11 mouse cellular contexts compared by ENCODE assay signal in genomic region chr6:117646628-117647027, GRCm38 (mm10).
DNase-seq lines count a peak whose midpoint lies in the region; ATAC-seq lines count a peak whose summit lies in the region.
"Had no signal": no experiment of that assay in that cellular context is flagged by ENCODE, and none has a peak within 500 bp of the region (broad histone marks: within the 10 kb centered on the region; RNA-seq: fewer than 3 reads in every experiment).

No protein-coding gene starts in this region.

- DNase-seq in adrenal gland, postnatal 10 days, result peak; percentile 23
- DNase-seq in adrenal gland, postnatal 4 days (ENCODE audit: low spot score in 2 of 2), result no peak
- DNase-seq in left cerebral cortex, adult 8-10 months (ENCODE audit: low spot score in 2 of 2), result peak; percentile 1 to 8
- DNase-seq in left cerebral cortex, adult 11 months (ENCODE audit: low spot score), result no peak
- DNase-seq in heart, adult 9 months (ENCODE audit: low spot score in 2 of 2), result peak; percentile 17 to 56
- no peak for DNase-seq in midbrain, embryonic 11.5 days (ENCODE audit: low spot score, missing footprints)
- no peak for DNase-seq in retina, postnatal 1 day
- DNase-seq: cerebellum, adult 8-10 months; kidney, adult 11 months had no signal

- no peak overlapping the region for H3K27ac ChIP-seq in limb, embryonic 12.5 days
- no peak overlapping the region for H3K27ac ChIP-seq in midbrain, embryonic 11.5 days (ENCODE audit: low read depth, low read length)

- 31% methylated on average over 8 of the region's 8 CpGs for WGBS in limb, embryonic 12.5 days
- 83% methylated on average over 8 of the region's 8 CpGs for WGBS in midbrain, embryonic 11.5 days

- H3K9me3 ChIP-seq in limb, embryonic 12.5 days, result no peaks in the 10 kb centered on the region
- H3K9me3 ChIP-seq in midbrain, embryonic 11.5 days (ENCODE audit: control insufficient read depth, low read length), result no peaks in the 10 kb centered on the region

- H3K4me1 ChIP-seq in limb, embryonic 12.5 days (replicated peaks), result peaks cover 9% of the 10 kb centered on the region; the same call in 1 of the 2 replicates
- no peaks in the 10 kb centered on the region for H3K4me1 ChIP-seq in midbrain, embryonic 11.5 days (ENCODE audit: control insufficient read depth, insufficient read depth, low read length)
- H3K4me1 ChIP-seq: megakaryocyte, embryonic 14.5 days had no signal

- H3K27me3 ChIP-seq in limb, embryonic 12.5 days, result no peaks in the 10 kb centered on the region
- H3K27me3 ChIP-seq in midbrain, embryonic 11.5 days (ENCODE audit: control insufficient read depth, insufficient read depth, low read length), result no peaks in the 10 kb centered on the region
- H3K27me3 ChIP-seq: megakaryocyte, embryonic 14.5 days had no signal

- ATAC-seq in limb, embryonic 12.5 days (ENCODE audit: insufficient number of reproducible peaks, insufficient read depth, low FRiP score, low TSS enrichment, low read depth), result peak; percentile 52; the same call in 1 of the 2 replicates
- no peak for ATAC-seq in midbrain, embryonic 11.5 days (ENCODE audit: low FRiP score)

- H3K36me3 ChIP-seq in limb, embryonic 12.5 days, result no peaks in the 10 kb centered on the region
- H3K36me3 ChIP-seq in midbrain, embryonic 11.5 days (ENCODE audit: control insufficient read depth, insufficient read depth, low read length), result no peaks in the 10 kb centered on the region

- no peak overlapping the region for H3K9ac ChIP-seq in limb, embryonic 12.5 days (replicated peaks)
- no peak overlapping the region for H3K9ac ChIP-seq in midbrain, embryonic 11.5 days (ENCODE audit: low read length)

- H3K4me3 ChIP-seq in limb, embryonic 12.5 days (replicated peaks), result no peak overlapping the region
- no peak overlapping the region for H3K4me3 ChIP-seq in midbrain, embryonic 11.5 days (ENCODE audit: low read depth, low read length)
- H3K4me3 ChIP-seq: megakaryocyte, embryonic 14.5 days had no signal

- no peak overlapping the region for H3K4me2 ChIP-seq in limb, embryonic 12.5 days
- no peak overlapping the region for H3K4me2 ChIP-seq in midbrain, embryonic 11.5 days

Comparison
In these comparisons a context has a peak if more than half of its experiments do, and no peak if none do; other contexts are left out.
1. DNase-seq: peak in adrenal gland, postnatal 10 days (single experiment), left cerebral cortex, adult 8-10 months (2 of 2) and heart, adult 9 months (2 of 2); none in adrenal gland, postnatal 4 days (0 of 2), left cerebral cortex, adult 11 months (single experiment), midbrain, embryonic 11.5 days (single experiment) and retina, postnatal 1 day (single experiment).